Mouse (Mus musculus) cerebellum, postnatal 10 days (tissue): ENCODE measurements around the gene Pgm5.

Experiments used
- DNase-seq, 2 experiments: peaks; one replicate each; pipeline ENCODE4 v3.0.0; 2021; ENCODE audit warnings: mixed read lengths in 2 of 2

Pgm5 gene

DNA sequence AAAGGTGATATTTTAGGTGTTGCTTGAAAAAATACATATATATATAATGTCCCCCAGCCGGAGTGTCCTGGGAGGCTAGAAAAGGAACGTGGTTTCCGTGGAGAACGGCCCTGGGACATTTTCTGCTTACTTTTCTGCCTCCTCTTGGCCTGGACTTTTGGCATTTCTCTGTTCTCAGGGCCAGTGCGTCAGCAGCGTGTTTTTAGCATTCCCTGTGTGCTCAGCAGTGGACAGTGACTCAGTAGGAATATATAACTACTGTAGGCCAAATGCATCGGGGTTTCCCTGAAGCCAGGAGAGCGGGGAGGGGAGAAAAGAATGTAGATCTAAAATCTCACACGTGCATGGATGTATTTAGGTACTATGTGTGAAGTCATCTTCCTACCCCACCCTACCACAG, 3.8 kb upstream of the Pgm5 start:
- DNase-seq: no peak

DNA sequence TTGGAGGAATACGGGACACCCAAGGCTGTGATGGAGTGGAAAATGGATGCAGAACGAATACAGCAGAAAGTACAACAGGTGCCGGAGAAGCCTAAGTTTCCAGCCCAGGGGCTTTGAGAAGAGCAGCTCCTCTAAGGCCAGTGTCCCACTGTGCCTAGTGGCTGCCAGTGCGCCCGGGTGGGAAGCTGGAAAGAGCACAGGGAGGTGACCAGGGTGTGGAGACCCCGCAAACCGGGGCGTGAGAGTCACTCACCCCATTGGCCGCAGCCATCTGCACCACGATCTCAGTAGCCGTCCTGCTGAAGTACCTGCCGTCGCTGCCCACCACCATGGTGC, 411 bp downstream of the Pgm5 start:
- no peak for DNase-seq

DNA sequence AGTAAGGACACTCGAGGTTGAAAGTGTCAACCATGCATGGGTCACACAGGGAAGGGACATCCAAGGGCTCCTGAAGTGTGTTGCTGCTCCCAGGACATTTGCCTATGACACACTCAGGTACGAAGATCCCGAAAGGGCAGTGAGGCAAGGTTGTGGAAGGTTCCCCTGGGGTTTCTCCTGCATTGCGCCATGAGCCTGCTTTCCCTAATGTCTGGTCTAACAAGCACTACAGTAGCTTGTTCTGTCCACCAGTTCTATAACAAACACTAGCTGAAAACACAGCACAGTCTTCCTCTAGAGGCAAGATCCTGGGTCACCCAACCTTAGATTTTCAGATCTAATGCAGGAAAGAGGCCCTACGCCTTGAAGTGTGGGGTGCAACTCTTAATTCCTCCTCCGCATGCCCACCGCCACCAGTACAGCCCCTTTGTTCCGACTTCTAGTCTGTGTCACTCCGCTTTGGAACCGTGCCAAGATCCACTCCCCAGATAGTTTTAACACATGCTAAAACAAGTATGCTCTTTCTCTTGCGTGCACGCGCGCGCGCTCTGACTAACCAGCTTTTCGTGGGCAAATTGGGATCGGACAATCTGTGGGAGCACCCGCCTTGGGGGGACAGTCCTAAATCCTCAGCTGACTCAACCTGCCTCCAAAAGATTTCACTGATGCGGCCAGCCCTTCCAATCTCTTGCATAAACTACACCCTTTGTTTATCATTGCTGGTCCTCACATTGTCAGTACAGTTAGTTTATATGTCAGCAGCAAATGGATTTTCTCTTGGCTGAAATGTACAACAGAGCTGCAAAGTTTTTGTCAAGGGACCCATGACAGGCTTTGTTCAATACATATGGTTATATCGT, 10.0 kb downstream of the Pgm5 start:
- peak; percentile 71 to 77 for DNase-seq

DNA sequence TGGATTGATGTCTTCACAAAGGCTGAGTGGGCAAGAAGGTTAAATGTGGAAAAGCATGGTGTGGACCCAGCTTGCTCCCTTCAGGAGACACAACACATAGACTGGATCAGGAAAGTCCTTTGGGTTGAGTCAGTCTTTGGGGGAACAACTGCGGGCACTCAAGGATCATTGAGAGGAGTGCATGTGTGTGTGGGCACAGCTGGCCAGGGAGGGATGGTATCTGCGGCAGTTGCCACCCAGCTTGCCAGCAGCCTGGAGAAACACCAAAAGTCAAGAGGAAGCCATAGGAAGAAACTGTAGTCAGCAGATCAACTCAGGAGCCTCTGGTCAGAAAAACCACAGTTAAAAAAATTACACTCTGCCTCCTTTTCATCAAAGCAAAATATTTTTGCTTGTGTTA, 12.8 kb downstream of the Pgm5 start:
- DNase-seq: peak; percentile 22 to 23

DNA sequence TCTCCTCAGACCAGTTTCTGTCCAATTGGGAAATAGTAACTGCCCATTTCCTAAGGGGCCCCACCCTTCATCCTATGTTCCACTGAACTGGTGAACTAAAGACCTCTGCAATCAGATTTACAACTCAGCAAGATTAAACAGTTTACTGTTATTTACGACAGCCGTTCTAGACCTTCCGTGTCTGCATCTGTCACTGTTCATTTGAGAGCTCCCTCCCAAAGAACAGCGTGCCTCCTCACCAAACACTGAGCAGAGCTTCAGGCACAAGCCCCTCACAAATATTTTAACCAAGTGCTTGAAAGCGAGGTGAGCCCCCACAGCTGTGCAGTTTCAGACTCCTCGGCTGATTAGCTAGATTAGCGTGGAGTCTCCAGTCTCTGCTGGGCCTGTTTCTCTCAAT, 13.3 kb downstream of the Pgm5 start:
- DNase-seq: no peak

DNA sequence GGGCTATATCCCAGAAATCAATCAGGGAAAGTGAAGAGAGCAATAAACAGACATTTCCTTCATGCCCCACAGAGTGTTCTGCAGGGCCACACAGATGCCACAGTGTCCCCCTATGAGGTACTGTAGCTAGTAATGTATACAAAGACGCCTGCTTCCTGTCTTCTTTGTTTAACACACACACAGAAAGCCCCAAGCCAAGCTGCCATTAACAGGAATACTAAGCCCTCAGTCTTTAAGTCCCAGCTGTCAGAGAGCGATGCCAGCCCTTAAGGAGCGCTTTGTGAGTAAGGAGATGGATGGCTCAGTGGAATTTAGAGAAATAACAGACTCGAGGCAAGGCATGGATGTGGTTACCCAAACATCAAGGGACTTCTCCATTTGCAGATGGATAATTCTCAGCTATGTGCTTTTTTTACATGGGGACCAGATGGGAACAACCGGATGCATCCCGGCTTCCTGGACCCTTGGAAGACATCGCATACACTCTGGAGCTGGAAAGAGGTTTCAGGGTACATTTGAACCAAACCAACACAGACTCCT, 16.6 kb downstream of the Pgm5 start:
- DNase-seq: peak; percentile 15 to 18

DNA sequence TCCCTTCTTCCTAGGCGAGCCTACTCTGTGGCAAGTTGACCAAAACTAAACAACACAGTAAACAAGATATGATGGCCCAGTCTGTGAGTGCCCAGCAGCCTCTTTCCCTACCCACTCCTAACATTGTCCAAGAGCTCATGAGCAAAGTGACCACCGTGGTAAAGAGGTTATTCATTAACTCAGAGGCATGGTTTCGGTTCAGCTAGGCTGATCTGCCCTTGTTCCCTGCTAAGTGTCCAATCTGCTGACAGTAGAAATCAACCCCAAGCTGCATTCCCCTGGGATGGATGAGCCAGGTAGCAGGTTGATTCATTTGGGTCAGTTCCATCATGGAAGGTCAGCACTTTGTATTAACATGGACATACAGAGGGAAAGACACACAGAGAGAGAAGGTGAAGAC, 19.6 kb downstream of the Pgm5 start:
- DNase-seq: no peak

DNA sequence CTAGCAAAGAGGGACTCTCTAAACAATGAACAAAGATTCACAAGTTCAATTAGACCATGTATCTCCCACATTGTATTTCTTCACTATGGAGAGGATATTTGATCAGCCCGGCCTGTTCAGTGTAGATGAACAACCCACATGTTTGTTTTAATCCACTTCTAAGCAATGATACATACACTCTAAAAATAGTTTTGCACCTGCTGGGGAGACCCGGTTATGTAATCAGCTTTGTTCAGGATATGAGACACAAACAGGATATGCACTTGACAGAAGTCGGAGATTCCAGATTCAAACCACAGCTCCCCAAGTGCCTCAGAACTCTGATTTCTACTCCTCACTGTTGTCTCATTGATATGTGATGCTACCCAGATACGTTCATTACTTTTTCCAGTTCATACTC, 37.1 kb downstream of the Pgm5 start:
- no peak for DNase-seq

DNA sequence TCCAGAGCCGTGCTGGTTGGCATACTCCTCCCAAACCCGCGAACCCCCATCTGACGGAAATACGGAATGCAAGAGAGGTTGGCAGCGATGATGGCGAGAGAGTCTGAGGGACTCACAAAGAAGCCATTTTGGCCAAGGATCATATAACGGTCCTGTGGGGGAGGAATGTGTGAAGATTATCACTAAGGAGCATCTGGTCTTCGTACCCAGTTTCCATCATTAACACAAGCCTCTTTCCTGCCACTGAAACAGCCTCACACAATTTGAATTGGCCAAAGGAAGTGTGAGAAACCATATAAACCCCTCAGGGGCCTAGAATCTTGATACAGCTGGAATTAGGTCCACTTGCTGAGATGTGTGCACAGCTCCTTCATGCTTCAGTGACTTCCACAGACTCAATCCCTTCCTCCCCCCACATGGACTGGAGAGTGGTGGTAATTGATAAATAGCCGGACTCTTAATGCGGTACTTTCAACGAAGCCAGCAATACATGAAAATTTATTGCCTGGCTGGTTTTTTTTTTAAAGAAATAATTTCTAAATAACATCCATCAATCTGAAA, 45.9 kb downstream of the Pgm5 start:
- DNase-seq: peak; percentile 21 to 28

DNA sequence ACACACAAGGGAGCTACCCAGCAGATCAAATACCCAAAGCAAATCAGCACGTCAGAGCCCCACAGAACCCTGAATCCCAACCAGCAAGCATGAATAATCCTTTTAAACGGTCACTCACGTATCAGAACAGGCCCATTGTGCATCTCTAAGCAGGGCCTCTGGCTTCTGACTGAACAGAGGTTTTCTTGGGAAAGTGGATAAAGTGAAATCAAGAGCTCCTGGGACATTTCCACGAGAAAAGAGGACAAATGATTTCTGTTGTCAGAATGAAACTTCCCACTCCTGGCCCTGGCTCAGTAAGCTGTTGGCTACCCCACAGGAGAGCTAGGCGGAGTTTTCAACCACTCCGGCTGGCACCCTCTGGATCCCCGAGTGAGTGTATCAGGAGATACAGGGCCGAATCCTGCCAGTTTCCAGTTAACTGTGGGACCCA, 48.8 kb downstream of the Pgm5 start:
- DNase-seq: no peak

DNA sequence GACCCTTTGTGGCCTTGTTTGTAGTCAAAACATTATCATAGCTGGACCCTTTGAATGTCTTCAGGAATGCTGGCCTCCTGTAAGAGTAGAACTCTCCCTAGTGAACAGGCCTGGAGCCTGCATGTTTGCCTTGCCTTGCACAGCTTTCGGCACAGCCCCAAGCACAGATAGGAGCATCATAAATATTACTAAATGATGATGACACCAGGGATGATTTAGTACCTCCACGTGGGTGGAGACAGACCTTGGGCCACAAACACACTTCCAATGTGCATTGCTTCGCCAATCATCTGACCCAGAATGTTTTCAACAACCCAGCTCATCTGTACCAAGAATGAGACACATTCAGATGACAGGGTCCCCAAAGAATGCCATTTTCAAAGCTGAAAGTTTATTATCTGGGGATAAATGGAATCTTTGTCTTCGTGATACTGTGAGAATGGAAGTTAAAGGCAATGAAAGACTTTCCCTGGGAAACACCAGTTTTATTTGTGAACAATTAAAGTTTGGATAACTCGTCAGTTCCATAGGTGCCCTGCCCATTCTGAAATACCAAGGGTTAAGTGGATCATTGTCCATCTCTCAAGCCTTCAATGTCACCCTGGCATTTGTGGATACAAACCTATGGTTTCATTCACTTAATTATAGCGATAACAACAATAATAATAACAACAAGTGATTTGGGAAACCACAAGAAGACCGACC, 49.4 kb downstream of the Pgm5 start:
- no peak for DNase-seq

DNA sequence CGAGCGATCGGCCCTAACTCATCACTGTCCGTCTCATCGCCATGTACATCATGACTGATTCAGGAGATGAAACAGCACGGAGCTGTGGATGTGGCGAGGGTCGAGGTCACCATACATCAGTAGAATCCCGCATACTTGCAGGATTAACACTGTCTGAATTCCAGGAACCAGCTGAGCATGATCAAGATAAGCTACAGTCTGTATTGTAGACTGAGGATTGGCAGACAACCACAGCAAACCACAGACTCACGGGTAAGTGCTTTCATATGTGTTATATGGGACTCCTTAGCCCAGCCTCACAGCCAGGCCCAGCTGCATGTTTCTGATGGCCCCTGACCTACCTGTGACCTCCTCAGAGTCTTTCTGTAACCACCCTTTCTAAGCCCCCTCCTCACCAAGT, 50.2 kb downstream of the Pgm5 start:
- no peak for DNase-seq

DNA sequence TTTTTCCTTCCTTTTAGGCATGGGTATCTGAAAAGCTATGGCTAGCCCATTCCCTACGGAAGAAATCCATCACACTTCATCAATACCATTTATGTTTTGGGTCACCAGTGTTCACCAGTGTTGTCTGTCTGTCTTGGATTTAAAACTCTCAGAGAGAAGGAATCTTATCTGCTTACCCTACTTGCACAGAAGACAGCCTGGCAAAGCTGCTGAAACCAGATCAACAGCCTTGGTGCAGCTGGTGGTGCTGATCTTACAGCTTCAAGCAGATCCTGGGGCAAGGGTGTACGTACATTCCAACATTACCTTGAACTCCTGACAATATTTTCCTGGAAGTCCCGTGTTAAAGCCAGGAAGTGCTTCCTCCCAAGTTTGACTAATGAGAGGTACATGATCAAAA, 55.6 kb downstream of the Pgm5 start:
- DNase-seq: no peak

DNA sequence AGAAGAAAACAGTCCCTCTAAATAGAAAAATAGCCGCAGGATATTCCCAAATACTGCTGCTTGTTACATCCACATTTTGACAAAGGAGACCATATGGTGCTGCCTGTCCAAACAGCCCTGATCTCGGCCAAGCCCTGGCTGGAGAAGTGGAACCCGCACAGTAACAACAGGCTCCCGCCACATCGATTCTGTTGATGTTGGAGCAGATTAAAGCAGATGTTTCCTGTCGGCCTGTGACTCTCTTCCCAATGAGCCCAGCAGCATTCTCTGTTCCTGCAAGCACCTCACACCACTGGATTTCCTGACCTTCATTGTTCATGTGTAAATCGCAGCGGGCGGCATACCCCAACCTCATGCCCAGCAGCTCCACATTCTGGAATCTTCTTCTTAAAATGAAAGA, 64.0 kb downstream of the Pgm5 start:
- peak; percentile 47 to 58 for DNase-seq

DNA sequence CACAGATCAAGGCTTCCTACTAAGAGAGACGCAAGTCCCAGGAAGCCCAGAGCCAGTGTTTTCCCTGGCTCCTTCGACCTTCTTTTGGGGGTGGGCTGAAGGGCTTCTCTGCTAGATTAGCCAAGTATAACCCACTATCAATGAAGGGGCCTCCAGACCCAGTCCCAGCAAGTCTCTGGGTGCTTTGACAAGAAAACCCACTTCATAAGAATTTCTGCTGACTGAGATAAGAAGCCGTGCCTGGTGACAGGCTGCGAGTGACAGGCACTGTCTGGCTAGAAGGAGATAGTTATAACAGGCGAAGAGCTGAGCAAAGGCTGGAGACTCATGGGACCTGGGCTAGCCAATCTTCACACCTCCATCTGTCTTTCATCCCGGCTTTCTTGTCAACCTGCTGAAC, 67.3 kb downstream of the Pgm5 start:
- DNase-seq: peak in 1 of 2 experiments; percentile 30

DNA sequence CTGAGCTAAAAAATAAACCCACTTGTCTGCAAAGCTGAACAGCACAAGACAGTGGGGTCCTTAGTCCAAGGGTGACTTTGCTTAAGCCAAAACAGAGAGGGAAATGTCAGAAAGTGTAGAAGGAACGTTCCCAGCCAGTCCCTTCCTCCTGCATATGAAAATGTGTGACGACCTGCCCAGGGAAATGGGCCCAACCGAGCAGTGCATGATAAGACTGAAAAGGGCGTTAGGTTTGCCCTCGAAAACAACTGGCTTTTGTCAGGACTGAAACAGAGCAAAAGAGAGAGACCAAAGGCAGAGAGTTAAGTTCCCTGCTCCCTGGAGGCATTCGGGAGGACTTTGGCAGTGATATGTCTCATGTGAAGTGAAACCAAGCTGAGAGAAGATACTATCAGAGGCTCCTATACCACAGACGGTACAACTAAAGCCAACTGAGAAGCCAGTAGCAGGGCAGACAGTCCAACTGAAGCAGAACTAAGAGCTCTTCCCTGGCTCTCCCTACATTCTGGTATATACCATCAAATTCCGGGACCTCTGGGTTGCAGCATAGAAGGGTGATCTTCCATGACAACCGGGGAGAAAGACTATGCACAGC, 68.0 kb downstream of the Pgm5 start:
- DNase-seq: no peak

DNA sequence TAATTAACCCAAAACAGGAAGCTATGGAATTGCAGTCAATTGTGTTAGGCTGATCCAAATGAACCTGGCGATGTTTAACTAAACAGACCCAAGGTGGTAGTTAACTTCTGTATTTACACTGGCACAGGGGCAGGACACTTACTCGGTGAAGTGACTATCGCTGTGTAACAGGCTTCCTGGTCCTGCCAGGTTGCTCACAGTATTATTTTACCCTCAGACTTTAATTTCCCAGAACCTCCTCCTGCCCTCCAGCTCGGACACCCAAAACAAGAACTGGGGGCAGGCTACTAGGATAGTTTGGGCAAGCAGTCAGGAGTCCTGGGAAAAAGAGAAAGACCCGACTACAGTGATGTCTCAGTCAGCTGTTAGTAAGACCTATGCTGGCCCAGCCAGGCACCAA, 68.8 kb downstream of the Pgm5 start:
- DNase-seq: no peak

DNA sequence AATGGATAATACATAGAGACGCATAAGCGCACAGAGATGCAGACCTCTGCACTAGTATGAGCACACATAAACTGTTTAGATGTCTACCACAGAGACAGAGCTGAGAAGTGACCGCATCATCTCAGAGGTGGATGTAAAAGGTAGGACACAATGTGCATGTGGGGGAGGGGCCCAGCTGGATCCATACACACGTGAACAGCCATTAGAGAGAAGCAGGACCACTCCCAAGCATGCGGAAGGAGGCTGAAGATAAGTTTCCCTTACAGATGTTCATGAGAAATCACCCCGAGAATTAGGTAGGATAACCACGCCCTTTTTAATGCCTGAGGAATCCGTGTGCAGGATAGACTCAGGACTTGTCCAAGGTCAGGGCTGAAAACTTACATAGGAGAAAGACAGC, 75.8 kb downstream of the Pgm5 start:
- no peak for DNase-seq

DNA sequence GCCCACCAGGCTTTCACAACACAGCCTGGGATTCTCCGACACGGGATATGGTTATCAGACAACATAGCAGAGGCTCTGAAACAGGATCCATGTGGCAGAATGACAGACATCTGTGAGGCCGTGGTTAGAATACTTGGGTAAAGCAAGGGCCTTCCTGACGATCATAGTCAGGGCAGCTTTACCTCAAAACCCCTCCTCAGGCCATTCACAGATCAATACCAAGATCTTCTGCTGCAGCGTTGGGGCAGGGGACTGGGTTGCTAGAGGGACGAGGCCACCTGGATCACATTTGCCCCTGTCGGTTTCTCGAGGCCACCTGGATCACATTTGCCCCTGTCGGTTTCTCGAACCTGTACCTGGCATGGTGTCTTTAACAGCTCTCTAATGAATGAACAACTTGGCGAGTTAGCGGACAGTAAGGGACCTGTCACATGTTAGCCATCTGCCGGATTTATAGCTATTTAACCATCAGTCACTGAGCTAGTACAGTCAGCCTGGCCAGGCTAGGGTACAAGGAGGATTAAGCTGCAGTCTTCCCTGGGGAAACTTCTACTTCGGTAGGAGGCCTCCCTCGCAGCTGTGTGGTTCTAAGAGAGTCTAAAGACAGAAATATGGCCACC, 76.5 kb downstream of the Pgm5 start:
- DNase-seq: peak; percentile 37 to 48

DNA sequence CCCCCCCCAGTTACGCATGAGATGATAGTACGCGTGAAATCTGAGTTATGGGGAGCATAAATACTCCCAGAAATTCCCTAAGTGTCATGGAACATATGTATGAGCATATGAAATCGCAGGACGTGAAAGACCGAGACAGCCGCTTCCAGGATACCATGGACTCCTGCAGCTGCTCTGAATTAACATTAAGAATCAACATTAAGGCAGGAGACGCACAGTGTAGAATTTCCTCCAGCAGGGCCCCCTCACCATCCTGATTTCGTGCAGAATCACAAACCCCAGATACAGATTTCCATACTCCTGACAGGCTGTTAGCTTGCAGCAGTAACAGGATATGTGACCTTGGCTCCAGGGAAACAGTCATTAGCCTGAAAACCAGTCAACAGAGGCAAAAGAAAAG, 77.9 kb downstream of the Pgm5 start:
- no peak for DNase-seq

DNA sequence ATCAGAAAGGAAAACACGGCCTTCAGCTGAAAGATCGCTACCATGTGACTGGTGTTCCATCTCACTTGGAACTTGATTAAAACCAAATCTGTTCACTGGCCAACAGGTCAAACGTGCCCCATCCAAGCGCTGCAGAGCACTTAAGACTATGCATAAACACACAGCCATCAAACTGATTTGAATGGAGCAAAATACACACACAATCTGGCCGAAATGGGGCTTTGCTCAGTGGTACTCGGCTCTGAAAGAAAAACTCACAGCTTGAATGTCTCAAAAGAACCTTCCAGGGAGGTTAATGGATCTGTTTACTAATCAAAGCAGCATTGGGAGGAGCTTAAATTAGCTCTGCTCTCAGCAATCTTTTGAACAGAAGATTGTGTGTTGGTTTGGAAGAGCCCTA, 81.7 kb downstream of the Pgm5 start:
- no peak for DNase-seq

DNA sequence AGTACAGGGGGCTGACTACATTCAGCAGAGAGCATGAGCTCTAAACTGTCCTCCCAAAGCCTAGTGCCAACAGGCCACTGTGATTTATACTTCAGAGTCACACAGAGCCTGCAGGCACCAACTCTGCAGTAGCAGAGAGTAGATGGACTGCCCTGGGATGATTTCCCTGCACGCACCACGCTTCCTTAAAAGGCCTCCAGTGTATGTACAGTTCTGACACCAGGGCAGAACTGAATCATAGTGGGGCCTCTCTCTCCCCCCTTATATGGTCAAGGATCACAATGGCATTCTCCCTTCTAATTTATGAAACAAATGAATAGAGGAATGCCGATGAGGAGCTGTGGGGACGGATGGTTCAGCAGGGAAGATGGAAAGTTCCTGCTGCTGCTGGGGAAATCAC, 91.3 kb downstream of the Pgm5 start:
- no peak for DNase-seq

DNA sequence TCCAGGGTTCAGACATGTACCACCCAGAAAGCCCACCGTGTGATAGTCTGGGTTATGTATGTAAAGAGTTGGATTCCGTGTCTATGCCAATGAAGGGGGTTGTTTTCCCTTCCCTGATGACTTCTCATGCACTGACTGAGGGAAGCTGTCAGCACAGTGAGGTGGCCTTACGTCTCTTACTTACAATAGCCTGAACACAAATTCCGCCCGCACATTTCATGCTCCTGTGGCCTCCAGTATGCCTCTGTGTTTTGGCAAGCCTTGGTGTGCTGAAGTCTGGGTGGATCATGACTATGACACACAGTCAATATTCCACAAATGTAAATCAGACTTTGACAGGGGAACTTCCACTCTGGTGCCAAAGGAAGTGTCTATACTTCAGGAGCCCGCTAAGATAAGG, 94.3 kb downstream of the Pgm5 start:
- DNase-seq: no peak
